Mouse (Mus musculus): Measurements from ENCODE around the gene Mink1.

Gene Mink1

GRCm38 (mm10) chr11:70647716-70648420 lies 85.2 kb downstream of the Mink1 start:
- in situ Hi-C loops (cut with MboI; ENCODE audit: unreplicated experiment in 2 of 2), result no loop called here

GRCm38 (mm10) chr11:70648512-70648911 lies 85.8 kb downstream of the Mink1 start:
- in situ Hi-C loops (cut with MboI; ENCODE audit: unreplicated experiment in 2 of 2), result no loop called here

GRCm38 (mm10) chr11:70649185-70649734 lies 86.6 kb downstream of the Mink1 start:
- in situ Hi-C loops (cut with MboI; ENCODE audit: unreplicated experiment in 2 of 2), result no loop called here

- in situ Hi-C loops (cut with MboI; ENCODE audit: unreplicated experiment in 2 of 2), result loop anchor here in 1 of 2 experiments (25.0 kb wide), 1 partner anchor 1238 kb away; the partner anchor contains the start of gene Kdm6b
Measured at GRCm38 (mm10) chr11:70650322-70651175, 87.9 kb downstream of the Mink1 start.

- in situ Hi-C loops (cut with MboI; ENCODE audit: unreplicated experiment in 2 of 2), result loop anchor here in 1 of 2 experiments (25.0 kb wide), 1 partner anchor 1239 kb away; the partner anchor contains the start of gene Kdm6b
Measured at GRCm38 (mm10) chr11:70651391-70651790, 88.7 kb downstream of the Mink1 start.

GRCm38 (mm10) chr11:70652029-70652883 lies 89.6 kb downstream of the Mink1 start:
- in situ Hi-C loops (cut with MboI; ENCODE audit: unreplicated experiment in 2 of 2), result loop anchor here in 1 of 2 experiments (25.0 kb wide), 1 partner anchor 1240 kb away; the partner anchor contains the start of gene Kdm6b

GRCm38 (mm10) chr11:70652884-70653344 lies 90.2 kb downstream of the Mink1 start:
- in situ Hi-C loops (cut with MboI; ENCODE audit: unreplicated experiment in 2 of 2), result loop anchor here in 1 of 2 experiments (25.0 kb wide), 1 partner anchor 1241 kb away; the partner anchor contains the start of gene Kdm6b

- in situ Hi-C loops (cut with MboI; ENCODE audit: unreplicated experiment in 2 of 2), result loop anchor here in 1 of 2 experiments (25.0 kb wide), 1 partner anchor 1241 kb away; the partner anchor contains the start of gene Kdm6b
Measured at GRCm38 (mm10) chr11:70653345-70654197, 90.9 kb downstream of the Mink1 start.

- in situ Hi-C loops (cut with MboI; ENCODE audit: unreplicated experiment in 2 of 2), result loop anchor here in 1 of 2 experiments (25.0 kb wide), 1 partner anchor 1242 kb away; the partner anchor contains the start of gene Kdm6b
Measured at GRCm38 (mm10) chr11:70654198-70654922, 91.7 kb downstream of the Mink1 start, which contains the start of gene Pfn1. Gene Pfn1 (minus strand): TSS chr11:70654644.

GRCm38 (mm10) chr11:70654923-70655570 lies 92.4 kb downstream of the Mink1 start:
- in situ Hi-C loops (cut with MboI; ENCODE audit: unreplicated experiment in 2 of 2), result loop anchor here in 1 of 2 experiments (25.0 kb wide), 1 partner anchor 1243 kb away; the partner anchor contains the start of gene Kdm6b

- in situ Hi-C loops (cut with MboI; ENCODE audit: unreplicated experiment in 2 of 2), result loop anchor here in 1 of 2 experiments (25.0 kb wide), 1 partner anchor 1244 kb away; the partner anchor contains the start of gene Kdm6b
Measured at GRCm38 (mm10) chr11:70655571-70656455, 93.1 kb downstream of the Mink1 start.

- in situ Hi-C loops (cut with MboI; ENCODE audit: unreplicated experiment in 2 of 2), result loop anchor here in 1 of 2 experiments (25.0 kb wide), 1 partner anchor 1244 kb away; the partner anchor contains the start of gene Kdm6b
Measured at GRCm38 (mm10) chr11:70656456-70656927, 93.8 kb downstream of the Mink1 start.

GRCm38 (mm10) chr11:70656964-70657363 lies 94.3 kb downstream of the Mink1 start, which contains the start of gene Eno3:
Gene Eno3 (plus strand): TSS chr11:70657202.
- in situ Hi-C loops (cut with MboI; ENCODE audit: unreplicated experiment in 2 of 2), result loop anchor here in 1 of 2 experiments (25.0 kb wide), 1 partner anchor 1245 kb away; the partner anchor contains the start of gene Kdm6b

GRCm38 (mm10) chr11:70657573-70657972 lies 94.9 kb downstream of the Mink1 start:
- in situ Hi-C loops (cut with MboI; ENCODE audit: unreplicated experiment in 2 of 2), result loop anchor here in 1 of 2 experiments (25.0 kb wide), 1 partner anchor 1245 kb away; the partner anchor contains the start of gene Kdm6b

- in situ Hi-C loops (cut with MboI; ENCODE audit: unreplicated experiment in 2 of 2), result loop anchor here in 1 of 2 experiments (25.0 kb wide), 1 partner anchor 1246 kb away; the partner anchor contains the start of gene Kdm6b
Measured at GRCm38 (mm10) chr11:70657991-70658390, 95.3 kb downstream of the Mink1 start.

- in situ Hi-C loops (cut with MboI; ENCODE audit: unreplicated experiment in 2 of 2), result loop anchor here in 1 of 2 experiments (25.0 kb wide), 1 partner anchor 1246 kb away; the partner anchor contains the start of gene Kdm6b
Measured at GRCm38 (mm10) chr11:70658521-70658920, 95.8 kb downstream of the Mink1 start.
